Mouse (Mus musculus) right cerebral cortex, postnatal 25 days (tissue): ENCODE results near the gene Nap1l4.
"Not testable (repeated sequence)": the region's sequence is repeated elsewhere in the genome, so short reads cannot be mapped to it uniquely, and the experiment has no call there.

Experiments
- DNase-seq: peaks from one replicate; pipeline ENCODE4 v3.0.0; 2022

The Nap1l4 gene

GRCm38 (mm10) chr7:143548976-143549457, at the start of gene Nap1l4:
Nap1l4 (minus strand) TSS chr7:143549106.
- peak; percentile 100 for DNase-seq

DNA sequence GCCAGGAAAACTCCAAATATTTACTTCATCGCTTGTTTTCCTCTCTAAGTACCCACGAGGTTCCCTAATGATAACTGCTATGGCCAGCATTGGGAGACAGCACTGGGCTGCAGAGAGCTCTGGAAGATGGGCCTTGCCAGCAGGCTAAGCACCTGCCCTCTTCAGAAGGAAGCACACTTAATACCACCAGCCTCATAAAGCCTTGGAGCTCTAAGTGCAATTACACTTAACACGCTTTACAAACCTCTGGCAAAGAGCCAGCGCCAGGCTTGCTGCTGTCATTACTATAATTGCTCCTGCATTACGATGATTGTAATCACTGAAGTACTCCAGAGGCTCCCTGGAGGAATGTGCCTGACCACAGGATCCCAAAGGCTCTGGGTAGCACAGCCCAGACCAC, 46.0 kb upstream of the Nap1l4 start:
- no peak for DNase-seq

- no peak for DNase-seq
Measured at GRCm38 (mm10) chr7:143592255-143592654, 43.3 kb upstream of the Nap1l4 start.

DNA sequence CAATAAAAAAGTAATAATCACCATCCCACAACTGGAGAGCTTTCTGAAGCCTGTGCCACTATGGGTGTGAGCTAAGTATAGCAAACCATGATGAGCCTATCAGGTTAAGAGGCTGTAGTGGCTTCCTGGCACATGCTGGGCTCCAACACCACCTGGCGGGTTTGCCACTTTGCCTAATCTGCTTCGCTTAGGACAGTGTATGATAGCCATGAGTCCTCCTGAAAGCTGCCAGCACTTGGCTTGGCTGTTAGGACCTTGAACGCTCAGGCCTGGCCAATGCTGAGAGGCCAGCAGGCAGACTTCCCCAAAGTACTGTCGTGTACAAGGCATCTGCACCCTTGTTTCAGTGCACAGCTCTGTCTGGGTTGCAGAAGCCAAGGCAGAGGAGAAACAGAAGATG, 39.1 kb upstream of the Nap1l4 start:
- DNase-seq: no peak

DNA sequence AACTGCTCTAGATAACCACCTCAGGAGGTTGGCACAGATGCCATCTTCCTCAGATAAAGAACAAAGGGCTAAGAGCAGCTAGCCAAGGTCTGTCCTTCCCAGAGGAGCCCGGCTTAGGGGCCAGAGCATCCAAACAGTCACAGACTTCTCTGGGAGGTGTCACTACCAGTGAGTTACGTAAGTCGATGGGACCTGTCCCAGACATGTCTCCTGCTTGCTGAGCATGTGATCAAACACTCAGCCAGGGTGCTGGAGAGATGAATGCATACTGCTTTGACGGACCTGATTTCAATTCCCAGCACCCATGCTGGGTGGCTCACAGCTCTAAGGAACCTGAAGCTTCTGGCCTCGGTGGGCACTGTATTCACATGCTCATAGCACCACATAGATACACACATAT, 38.7 kb upstream of the Nap1l4 start:
- DNase-seq: no peak

DNA sequence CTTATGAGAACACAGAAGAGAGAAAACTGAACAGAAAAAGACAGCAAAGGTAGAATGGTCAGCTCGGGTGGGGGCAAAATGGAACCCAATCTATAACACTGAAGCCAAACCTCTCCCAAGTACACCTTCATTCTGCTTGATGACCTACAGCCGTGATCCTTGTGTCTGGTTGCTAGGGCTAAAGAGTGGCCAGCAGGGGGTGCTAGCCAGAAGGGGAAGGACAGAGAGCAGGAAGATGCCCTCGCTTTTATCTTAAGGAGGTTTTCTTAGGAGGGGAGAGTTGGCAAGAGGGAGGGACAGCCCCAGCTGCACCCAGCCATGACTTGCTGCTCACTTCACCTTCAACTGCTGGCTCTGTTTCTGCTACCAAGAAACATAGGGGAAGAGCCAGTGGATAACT, 35.0 kb upstream of the Nap1l4 start:
- DNase-seq: peak; percentile 28

- no peak for DNase-seq
Measured at GRCm38 (mm10) chr7:143583025-143583424, 34.1 kb upstream of the Nap1l4 start.

DNA sequence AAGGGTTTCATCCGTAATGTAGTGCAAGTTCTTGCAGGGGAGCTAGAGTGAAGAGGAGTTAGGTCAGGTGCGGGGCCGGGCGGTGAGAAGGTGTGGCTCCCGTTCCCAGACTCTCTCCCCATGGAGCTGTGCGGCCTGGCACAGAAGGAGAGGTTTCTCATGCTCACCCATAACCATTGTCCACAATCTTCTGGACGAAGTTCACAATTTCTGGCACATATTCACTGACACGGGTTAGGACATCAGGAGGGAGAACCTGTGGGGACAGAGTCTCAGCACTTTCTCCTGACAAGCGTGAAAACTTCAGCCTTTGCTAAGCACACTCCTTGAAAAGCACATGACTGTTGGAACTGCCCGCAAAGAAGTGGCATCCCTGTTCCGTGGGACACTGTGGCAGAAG, 26.8 kb upstream of the Nap1l4 start:
- no peak for DNase-seq

GRCm38 (mm10) chr7:143565648-143566039, 16.7 kb upstream of the Nap1l4 start:
- DNase-seq: no peak

DNA sequence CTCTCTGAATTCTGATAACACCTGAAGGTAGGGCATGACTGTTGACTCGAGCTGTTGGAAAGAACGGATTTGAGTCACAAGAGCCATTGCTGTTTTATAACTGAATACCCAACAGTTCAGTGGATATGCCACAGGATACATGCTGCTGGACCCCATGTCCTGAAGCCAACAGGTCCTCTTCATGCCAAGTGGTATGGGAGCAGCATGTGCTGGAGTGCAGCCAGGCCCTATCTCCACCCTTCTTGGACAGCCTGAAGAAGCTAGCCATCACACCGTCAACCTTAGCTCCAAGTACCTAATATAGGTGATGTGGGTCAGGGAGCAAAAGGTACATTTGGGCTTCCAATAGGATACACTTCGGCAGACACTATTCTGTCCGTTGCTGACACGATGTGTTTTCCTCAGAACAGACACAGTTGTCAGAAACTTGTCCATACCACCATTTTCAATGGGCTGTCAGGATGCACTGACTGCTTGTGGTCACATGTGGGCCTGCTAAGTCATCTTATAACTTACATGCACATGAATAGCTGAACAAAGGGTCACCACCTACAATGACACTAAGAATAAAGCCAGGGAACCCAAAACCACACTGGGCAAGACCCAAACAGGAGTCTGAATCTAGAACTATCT, 16.2 kb upstream of the Nap1l4 start:
- DNase-seq: no peak

DNA sequence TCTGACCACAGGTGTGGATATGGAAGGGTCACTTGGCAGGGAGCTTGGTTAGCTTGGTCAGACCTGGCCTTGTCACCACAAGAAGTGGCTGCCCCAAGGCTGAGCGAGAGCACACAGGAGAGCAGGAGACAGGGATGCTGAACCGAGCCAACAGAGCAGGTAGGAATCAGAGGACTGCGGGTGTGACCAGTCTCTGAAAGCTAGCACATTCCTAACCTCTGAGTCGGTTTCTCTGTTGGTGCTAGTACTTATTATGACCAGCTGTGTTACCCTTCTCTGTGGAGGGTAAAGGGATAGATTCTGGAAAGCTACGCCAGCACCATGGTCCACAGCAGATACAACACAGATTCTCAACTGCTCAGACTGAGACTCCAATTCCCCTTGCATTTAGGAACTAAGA, 14.9 kb upstream of the Nap1l4 start:
- DNase-seq: no peak

DNA sequence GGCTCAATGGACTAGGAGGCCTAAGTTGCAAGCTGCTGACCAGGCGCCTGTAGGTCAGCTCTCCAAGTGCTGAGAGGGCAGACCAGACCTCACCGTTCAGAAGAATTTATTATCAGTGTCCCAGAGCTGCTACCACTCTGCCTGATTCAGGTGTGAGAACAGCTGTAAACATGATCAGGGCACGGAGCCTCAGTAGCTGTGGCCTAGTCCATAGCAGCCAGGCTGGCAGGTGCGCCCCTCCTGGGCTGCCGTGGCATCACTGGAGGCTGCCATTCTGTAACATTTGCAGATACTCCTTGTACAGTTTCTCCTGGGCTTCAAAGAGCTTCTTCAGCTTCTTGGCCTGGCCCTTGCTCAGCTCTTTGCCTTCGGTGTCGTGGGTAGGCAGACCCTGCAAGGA, 8.7 kb upstream of the Nap1l4 start:
- DNase-seq: no peak

- DNase-seq: peak; percentile 10
Measured at GRCm38 (mm10) chr7:143556964-143557610, 8.2 kb upstream of the Nap1l4 start.

DNA sequence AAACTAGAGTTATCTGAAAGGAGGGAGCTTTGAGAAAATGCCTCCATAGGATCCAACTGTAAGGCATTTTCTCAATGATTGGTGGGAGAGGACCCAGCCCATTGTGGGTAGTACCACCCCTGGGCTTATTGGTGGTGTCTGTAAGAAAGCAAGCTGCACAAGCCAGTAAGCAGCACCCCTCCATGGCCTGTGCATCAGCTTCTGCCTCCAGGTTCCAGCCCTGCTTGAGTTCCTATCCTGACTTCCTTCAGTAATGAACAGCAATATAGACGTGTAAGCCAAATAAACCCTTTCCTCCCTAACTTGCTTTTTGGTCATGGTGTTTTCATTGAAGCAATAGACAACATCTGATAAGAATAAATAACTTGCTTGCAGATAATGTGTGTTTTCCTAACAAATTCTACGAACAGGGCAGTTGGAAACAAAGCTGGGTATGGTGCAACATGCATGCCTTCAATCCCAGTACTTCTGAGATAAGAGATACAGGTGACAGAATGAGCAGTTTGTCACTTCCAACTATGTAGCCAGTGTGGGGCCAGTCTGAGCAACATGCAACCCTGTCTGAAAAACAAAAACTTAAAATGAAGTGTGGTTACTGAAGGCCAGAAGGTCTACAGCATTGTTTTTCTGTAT, 798 bp upstream of the Nap1l4 start:
- no peak for DNase-seq

DNA sequence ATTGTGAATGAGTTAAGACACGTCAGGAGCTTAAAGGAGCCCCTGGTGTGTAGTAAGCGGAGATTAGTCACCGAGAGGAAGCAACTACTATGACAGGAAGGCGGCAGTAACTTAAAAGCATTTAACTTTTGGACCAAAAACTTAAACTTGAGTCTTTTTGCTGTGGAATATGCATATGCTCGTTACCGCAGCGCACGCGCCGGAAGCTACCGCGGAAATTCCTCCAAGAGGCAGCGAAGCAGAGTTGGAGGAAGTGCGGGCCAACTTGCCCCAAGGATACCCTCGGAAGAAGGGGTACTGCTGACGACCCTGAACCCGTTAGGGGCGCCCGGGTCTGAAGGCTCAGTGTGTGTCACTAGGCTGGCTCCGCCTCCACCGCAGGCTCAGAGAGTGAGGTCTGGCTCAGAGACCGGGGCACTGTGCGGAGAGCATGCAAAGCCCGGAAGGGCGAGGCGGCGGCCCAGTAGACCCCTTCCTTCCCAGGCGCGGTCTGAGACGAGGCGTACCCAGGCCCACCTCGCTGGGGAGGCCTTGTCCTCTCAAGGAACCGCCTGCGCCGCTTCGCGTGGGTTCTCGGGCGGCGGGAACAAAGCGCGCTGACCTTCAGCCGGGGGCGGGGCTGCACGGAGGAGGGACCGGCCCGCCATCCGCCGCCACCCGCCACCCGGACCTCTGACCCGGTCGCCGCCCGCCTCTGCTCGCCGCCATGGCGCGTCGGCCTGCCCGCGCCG, 510 bp downstream of the Nap1l4 start:
- DNase-seq: no peak

DNA sequence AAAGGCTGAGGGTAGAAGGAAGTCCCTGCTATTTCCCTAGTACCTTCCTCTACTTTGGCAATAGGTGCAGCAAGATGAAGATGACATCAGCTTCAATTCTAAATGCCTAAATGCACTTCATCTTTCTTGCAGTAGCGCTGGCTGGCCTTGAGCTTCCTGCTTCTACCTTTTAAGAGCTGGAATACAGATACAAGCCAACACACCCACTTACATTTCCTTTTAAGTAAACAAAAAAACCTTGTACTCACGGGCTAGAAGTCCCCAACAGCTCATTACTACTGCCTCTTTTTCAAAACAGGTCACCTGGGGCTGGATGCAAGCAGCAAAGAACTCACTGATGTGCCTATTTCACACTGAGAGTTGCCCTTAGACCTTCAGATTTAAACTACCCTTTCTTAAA, 2.4 kb downstream of the Nap1l4 start:
- no peak for DNase-seq

GRCm38 (mm10) chr7:143544368-143544767, 4.5 kb downstream of the Nap1l4 start:
- DNase-seq: no peak

DNA sequence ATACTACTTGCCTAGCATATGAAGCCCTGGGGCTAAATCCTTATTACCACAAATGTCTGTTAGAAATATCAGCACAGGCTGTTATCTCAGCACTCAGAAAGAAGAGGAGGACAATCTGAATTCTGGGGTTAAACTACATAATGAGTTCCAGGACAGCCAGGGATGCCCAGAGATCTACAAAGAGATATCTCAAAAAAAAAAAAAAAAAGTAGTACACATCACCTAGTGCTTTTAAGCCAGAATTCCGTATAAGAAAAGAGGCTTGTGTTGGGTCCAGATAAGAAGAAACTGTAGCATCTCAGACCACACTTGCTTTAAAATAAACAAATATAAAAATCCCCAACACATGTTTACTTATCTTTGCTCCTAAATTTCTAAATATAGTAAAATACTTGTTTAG, 10.2 kb downstream of the Nap1l4 start:
- no peak for DNase-seq

GRCm38 (mm10) chr7:143538229-143538628, 10.7 kb downstream of the Nap1l4 start:
- not testable (repeated sequence) for DNase-seq

DNA sequence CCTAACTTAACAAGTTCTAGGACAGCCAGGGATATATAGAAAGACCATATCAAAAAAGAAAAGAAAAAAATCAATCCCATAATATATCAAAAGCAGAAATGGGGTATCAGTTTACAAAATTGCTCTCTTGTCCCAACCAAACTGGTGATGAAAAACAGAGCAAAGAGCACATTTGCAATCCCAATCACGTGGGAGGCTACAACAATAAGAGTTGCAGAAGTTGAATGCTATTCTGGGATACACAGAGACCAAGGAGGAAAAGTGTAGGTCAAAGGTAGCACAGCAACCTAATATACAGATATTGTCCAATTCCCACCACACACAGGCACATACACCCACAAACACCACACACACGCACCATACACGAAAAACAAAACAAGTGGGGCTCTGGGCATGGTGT, 12.7 kb downstream of the Nap1l4 start:
- no peak for DNase-seq

DNA sequence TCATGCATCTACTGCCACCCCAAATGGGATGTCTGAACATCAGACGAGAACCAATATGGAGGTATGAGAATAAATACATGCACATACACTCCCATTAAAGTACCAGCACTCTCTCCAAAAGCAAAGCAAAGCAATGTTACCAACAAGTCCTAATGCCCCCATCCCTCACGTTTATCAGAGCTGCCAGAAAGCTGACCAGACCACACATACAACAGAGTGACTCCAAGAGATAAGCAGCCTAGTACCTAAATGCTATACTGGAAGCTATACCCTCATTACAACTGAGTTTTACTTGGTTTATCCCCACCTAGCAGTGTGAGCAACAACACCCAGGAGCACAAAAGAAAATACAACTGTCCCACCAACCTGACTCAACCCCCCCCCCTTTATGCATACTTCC, 15.6 kb downstream of the Nap1l4 start:
- no peak for DNase-seq

DNA sequence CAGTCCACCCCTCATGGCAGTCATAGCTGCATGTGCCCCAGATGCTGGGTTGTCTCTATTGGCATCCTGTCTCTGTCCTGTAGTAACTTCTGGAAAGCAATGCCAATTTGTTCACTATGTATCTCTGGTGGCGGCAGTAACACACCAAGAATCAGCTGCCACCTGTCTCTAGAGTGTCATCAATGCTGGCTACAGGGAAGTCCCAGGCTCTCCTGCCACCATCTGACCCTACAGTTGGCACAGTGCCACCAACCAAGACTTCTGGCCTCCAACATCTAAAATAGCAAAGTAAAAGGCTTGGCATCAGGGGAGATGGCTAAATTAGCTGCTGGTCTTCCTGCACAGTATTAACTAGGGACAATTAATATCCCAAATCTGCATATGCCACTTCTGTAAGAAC, 16.5 kb downstream of the Nap1l4 start:
- no peak for DNase-seq

- no peak for DNase-seq
Measured at GRCm38 (mm10) chr7:143519333-143519732, 29.6 kb downstream of the Nap1l4 start.

GRCm38 (mm10) chr7:143514416-143514768, 34.5 kb downstream of the Nap1l4 start:
- no peak for DNase-seq
